Mouse (Mus musculus) liver, adult (tissue): Measurements from ENCODE around the gene Tmie.

Source experiments
- GATA4 ChIP-seq: IDR thresholded peaks from 2 replicates; pipeline ENCODE4 v1.6.1; 2014; ENCODE audit warnings: mild to moderate bottlenecking, low read length; ENCODE audit not compliant: insufficient replicate concordance

The Tmie gene

DNA sequence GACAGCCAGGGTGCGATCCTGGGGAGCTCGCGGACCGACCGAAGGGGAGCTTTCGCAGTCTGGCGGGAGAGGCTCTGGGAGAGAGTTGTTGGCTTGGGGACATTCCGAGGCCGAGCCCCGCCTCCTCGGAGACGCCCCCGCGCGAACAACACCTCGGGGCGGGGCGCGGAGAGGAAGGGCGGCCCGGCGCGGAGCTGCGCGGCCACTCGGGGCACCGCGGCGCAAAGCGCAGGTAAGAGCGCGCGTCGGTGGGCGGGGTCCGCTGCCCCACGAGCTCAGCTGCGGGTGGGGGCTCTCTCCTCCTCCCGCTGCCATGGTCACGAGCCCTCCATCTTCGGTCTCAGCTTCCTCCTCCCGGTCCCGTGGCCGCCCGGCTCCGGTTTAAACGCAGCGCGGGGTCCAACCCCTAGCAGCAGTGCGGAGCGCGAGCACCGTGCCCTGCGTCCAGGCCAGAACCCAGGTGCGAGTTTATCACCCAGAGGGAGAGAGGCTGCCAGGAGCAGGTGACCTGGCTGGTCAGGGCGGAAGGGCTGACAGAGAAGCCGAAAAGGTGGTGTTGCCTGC, at the start of gene Tmie:
Gene Tmie (minus strand): TSS at position 116 of the 564 bp plus-strand sequence.
- peak; percentile 11; the same call in 1 of the 2 replicates for TF ChIP-seq GATA4

DNA sequence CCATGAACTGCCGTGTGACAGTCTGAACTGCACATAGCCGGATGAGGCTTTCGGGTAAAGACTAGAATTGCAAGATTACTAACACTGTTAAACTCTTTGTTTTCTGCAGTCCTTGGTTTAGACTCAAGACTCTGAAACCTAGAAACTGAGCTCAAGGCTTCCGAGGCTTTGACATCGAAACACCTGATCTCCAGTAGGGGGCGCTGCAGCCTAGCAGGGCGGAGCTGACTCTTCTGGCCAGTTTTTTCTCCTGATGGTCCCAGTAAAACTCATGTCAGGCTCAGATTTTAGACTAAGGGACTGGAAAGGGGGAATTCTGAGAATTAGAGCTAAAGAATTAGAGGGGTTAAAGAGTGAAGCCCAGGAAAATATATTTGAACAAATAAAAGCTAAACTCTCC, 42.8 kb upstream of the Tmie start:
- no peak for TF ChIP-seq GATA4

DNA sequence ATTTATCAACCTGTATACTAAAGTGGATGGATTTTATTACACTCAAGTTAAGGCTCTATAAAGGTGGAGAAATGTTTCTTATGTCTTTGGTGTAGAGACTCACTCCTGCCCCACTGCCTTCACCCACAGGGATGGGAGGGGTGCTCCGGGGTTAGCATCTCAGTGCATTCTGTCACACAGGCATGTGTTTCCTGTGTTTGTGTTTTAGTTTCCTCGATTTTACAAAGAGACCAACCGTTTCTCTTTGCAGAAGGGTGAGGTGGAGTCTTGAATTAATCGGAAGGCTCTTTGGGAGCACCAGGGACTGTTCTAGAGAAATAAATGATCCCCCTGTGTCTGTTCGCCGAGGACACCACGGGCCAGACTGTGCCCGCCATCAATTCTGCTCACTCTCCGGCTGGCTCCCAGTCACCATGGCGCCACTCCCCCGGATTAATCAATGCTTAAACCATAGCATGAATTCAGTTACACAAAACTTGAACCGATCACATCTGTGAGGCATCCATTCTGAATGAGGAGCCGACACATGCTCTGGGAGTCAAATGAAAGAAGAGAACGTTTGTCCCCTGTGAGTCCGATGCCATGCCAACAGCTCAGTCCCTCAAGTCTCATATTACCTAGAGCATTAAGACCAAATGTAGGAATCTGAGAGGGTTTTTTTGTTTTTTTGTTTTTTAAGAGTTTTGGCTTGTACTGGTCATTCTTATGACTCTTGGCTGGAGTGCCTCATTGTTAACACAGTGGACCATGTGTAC, 40.9 kb upstream of the Tmie start:
- no peak for TF ChIP-seq GATA4

DNA sequence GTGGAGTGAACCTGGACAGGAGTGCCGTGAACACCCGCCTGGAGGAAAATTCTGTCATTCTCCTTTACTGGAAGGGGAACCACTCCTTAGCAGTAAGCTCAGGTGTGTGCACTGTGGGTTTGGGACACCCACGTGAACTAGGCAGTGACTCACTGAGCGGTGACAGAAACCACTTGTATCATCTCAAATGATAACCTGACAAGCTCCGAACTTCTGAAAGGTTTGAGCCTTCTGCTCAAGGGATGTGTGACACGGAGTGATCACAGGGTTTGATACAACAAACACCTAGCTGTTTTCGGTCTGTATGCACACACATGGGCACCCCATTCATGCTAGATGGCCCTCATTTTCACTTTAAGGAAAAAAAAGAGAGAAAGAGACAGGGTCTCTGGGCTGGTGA, 36.9 kb upstream of the Tmie start, which contains the start of gene Fam240a:
Gene Fam240a (minus strand): TSS at position 76 of the 400 bp plus-strand sequence.
- TF ChIP-seq GATA4 = no peak

DNA sequence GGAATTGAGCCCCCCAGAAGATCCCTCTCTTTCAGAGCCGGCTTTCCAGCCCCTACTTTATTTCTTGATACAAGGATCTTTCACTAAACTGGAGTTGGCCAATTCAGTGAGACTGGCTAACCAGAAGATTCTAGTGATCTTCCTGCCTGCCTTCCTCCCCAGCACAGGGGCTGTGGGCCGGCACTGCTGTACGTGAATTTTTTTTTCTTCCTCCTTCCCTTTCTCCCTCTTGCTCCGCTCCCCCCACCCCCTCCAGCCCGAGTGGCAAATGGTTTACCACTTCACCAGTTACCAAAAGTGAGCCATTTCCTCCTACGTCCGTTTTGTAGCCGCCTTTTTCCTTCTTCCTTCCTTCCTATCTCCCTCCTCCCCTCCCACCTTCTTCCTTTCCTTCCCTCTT, 35.6 kb upstream of the Tmie start:
- TF ChIP-seq GATA4 = no peak

DNA sequence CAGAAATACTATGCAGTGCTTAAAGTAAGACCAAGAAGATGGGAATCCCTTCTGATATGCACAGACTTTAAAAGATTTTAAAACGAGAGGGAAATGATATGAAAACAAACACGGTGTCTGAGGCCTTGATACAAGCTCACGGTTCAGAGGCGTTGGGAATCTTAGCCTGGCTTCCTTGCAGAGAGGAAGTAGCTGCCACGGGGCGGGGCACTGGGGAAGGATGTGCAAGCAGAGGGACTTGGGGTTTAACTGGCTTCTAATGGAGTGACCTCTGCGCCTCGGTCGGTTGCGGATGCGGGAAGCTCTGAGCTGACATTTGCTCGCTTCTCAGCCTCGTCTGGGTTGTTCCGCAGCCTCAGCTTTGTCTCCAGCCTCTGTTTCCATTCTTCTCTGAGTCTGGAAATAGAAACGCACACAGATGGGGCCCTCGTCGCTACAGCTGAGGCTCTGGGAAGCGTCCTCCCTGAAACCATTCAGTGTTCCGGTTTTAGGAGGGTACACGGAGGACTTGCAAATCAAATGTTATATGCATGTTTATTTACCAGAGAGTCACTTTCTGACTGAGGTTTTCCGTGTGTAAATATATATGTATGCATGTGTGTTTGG, 34.8 kb upstream of the Tmie start:
- TF ChIP-seq GATA4 = no peak

DNA sequence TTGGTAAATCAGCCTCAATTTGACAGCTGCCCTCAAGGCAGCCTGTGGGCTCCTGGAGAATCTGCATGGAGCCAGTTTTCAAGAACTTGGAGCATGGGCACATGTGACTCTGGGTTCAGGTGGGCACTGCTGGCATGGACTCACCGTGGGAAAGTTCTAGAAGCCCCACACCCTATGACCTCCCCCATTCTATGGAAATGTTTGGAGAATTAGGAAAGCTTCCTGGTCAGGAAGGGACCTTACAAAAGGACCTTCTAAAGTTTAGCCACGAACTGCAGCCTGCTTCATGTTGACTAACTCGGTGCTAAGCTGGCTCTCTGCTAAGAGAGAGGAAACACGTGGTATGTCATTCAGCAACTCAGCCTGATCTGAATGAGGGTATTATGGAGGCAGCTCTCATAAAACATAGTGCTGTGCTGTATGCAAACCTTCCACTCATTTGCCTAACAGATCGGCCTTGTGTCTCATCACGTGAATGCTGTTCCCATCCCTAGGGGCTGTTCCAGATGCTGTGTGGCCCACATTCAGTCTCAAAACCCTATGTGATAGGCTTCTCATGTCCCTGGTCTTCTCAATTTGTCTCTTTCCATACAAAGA, 29.6 kb upstream of the Tmie start:
- no peak for TF ChIP-seq GATA4

DNA sequence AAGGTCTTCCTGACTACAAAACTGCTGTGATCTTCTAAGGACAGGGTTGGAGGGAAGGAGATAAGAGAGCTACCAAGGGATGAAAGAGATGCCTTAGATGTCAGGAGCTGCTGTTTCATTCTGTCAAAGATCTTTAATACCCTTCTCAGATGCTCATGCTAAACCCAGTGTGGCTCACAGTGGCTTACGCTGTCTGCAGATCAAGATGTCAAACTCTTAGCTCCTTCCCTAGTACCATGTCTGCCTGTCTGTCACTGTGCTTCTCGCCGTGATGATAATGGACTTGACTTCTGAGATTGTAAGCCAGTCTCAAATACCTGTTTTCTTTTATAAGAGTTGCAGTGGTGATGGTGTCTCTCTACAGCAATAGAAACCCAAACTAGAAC, 28.7 kb upstream of the Tmie start:
- no peak for TF ChIP-seq GATA4

DNA sequence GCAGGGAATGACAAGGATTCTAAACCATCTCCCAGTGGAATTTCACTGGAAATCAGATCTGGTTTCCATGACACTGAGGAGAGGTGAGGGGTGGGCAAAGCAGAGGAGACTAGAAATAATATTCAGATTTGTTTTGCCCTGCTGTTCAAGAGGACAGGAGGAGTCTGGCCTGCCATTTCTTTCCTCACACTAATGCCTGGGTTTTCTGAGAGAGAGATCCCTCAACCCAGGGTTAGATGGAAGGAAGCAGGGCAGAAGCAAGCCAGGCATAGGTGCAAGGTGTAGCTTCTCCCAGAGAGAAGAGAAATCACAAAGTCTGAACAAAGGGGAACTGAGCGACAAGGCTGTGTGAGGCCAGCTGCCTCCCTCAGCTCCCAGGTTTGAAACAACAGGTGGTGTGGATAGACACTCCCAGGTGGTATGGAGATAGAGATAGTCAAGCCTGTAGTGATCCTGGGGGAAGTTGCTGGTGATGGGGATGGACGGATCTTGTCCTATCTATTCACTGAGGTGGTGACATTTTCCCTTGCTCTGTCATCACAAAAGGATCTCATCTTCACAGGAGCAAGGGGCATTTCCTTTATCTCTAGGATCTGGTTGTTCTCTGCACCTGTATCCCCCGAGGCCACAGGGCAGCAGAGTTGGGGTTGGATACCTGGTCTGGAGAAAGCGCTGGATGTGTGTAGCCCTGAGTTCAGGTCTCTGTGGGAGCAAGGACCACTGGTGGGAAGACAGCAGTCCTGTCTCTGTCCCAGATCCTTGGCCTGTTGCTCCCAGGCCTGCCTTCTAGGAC, 28.1 kb upstream of the Tmie start:
- no peak for TF ChIP-seq GATA4

DNA sequence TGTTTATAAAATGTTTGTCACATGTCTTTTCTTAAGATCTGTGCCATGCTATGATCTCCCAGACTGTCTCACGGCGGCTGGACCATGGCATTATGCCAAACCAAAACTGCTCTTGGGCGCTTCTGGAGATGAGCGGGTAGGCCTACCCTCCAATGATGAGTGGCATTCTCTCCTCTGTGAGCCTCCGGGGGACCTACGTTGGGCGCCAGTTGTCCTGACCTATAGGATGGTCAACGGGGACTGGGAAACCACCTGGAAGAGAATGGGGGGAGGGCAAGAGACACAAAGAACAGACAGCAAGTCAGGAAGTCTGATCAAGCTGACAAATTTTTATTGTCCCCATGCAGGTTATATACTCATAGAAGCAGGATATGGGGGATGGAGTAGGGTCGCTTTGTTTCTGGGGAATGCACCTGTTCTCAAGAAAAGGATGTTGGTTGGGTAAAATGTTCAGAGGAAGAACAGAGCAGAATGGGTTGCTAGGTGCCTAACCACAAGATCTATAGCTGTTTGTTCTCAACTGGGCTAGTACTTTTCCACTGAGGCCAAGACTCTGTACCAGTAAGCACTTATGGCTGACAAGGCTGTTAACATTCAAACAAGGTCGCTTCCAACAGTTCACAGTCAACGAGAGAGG, 27.4 kb upstream of the Tmie start:
- no peak for TF ChIP-seq GATA4

DNA sequence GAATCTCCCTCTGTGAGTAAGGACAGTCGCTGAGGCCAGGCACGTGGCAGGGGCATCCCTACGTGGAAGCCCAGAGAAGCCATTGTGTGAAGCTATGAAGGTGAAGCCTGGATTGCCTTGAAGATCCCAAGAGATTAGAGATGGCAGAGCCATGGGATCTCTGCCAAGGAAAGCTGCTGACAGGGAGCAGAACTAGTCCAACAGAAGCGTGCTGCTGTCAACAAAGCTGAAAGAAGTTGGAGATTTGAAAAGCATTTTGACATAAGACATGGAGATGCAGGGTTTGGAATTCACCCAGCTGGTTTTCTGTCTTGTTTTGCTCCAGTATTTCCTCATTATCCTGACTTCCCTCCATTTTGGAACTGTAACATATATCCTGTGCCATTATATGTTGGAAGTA, 22.4 kb upstream of the Tmie start:
- no peak for TF ChIP-seq GATA4

DNA sequence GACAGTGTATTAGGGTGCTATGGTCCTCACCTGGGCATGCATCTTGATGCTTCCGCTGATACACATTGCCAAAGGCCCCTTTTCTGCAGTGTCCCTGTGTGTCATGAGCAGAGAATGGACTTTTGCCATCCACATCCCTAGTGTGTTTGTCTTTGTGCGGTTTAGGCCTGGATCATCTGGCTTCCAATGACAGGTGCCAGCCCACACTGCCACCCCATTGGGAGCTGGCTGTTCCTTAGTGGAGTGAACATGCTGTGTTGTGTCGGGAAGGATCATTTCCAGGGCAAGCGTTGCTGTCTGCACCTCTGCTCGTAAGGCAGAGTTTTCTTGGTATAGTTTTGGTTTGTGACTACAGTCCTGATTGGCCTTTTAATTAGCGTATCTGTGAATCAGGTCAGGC, 21.3 kb upstream of the Tmie start:
- TF ChIP-seq GATA4 = no peak

DNA sequence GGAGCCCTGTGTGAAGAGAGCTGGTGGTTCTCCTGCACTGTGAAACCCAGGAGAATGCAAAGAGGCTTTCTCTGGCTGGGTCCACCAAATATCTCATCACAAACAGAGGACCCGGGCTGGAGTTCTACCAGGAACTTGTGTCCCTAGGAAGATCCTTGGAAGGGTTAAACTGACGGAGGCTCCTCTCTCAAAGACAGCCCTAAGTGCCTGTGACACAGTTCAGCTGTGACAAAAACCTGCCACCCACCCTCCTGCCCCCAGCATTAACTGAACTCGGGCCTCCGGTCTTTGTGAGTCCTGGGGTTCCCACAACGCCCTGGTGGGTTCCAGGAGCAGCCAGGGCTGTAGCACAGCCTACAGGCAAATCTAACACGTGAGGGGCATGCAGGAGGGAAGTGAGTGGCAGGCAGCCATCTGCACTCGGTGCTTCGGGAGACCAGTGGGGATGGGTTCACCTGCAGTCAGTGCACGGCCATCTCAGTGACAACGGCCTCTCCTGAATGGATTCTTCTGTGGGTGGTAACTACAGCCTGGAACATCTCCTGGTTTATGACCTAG, 19.6 kb upstream of the Tmie start:
- TF ChIP-seq GATA4 = no peak

DNA sequence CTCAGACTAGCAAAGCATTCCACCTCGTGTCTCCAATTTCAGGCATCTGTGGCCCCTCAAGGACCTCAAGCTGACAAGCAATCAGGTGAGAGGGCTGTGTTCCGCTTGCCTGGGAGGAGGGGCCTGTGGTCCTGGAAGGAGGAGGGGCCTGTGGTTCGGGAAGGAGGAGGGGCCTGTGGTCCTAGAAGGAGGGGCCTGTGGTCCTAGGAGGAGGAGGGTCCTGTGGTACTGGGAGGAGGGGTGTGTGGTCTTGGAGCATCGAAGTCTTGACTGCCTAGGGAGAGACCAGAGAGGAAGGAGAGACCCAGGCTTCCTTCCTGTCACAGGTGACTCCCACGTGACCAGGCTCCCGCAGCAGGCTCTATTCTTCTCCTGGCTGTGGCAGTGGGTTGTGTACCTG, 16.7 kb upstream of the Tmie start:
- no peak for TF ChIP-seq GATA4
